Mouse (Mus musculus): Measurements from ENCODE around the gene Sspn. TPM values are rescaled to one million over a fixed set of nuclear protein-coding genes. Genes with fewer than 3 reads are reported as not detected.

The Sspn gene
- total RNA-seq, 1 experiment: 0.27 TPM

DNA sequence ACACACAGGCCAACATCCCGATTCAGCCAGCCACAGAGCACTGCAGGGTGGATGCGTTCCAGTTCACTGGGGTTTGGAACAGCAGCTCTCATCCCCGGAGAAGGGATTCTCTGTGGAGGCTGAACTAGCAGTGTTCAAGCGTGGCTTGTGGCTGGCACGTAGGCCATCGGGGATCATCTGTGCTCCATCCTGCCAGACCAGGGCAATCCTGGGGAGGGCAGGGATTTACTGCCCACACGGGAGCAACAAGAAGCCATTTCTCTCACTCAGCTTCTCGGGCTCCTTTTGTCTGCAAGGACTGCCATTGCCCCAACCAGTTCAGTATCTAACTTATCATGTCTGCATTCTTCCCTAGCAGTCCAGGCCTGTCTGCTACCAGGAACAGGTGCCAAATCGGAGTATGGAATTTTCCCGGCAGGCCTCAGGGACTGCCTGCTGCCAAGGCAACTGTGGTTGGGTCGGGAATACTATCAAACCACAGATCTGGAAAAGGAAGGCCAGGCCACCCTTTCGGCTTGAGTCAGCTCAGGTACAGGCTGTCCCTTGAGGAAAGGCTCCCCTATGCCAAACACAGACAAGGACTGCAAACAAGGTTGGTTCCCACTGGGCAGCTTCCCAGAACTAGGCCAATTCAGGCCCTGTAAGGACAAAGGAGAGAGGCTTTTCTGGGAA, 78.8 kb downstream of the Sspn start:
- in situ Hi-C loops (cut with MboI; ENCODE audit: low sequenced_read_pairs in 2 of 2, unreplicated experiment in 2 of 2): no loop called here

DNA sequence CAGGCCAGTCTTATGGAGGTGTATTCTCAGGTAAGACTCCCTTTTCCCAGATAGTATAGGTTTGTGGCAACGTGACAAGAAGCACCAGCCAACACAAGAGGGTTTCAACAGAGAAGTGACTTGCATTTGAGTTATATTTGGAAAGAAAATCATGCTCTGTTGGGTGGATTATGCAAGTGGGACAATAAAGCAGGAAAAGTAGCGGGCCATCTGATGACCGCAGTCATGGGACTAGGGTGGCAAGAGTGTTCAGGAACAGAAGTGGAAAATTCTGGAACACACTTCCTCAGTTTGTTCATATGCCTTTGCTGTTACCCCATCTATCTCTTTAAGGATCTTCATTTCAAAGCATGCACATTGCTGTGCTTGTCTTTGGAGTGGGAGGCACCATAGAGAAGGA, 82.9 kb downstream of the Sspn start:
- no peak overlapping the region for H3K27ac ChIP-seq (ENCODE audit: insufficient read depth, low read depth, low read length, poor library complexity, severe bottlenecking)
- no peaks in the 10 kb centered on the region for H3K9me3 ChIP-seq (ENCODE audit: control insufficient read depth, insufficient read depth, low read depth, low read length)
- TF ChIP-seq HCFC1 (IDR thresholded peaks at IDR 0.05; ENCODE audit: borderline replicate concordance, insufficient read depth, low read length): no peak
- no peak for TF ChIP-seq CHD2 (IDR thresholded peaks at IDR 0.05; ENCODE audit: low read depth, low read length)
- no peak for TF ChIP-seq ZNF384 (IDR thresholded peaks at IDR 0.05; ENCODE audit: low read depth, low read length)
- no peak for TF ChIP-seq MAFK (IDR thresholded peaks at IDR 0.05; ENCODE audit: insufficient read depth, low read depth, low read length)
- no peak for TF ChIP-seq ZC3H11A (IDR thresholded peaks at IDR 0.05; ENCODE audit: borderline replicate concordance, low read depth, low read length)
- no peaks in the 10 kb centered on the region for H3K36me3 ChIP-seq (ENCODE audit: control insufficient read depth, insufficient read depth, low read length, poor library complexity, severe bottlenecking)
- no peak overlapping the region for H3K4me3 ChIP-seq (ENCODE audit: insufficient read depth in 1 of 2, low read depth in 1 of 2, low read length in 2 of 2, poor library complexity in 1 of 2, severe bottlenecking in 1 of 2)
- DNase-seq (ENCODE audit: low read depth, low spot score): no peak
- no peaks in the 10 kb centered on the region for H3K4me1 ChIP-seq (ENCODE audit: control insufficient read depth in 2 of 2, insufficient read depth in 2 of 2, low read length in 2 of 2, poor library complexity in 1 of 2)
- H3K9ac ChIP-seq (ENCODE audit: insufficient read depth, low read depth, low read length, poor library complexity, severe bottlenecking): no peak overlapping the region
- in situ Hi-C loops (cut with MboI; ENCODE audit: low sequenced_read_pairs in 2 of 2, unreplicated experiment in 2 of 2): no loop called here

More for the DNA sequence above, 78.8 kb downstream of the Sspn start:
- Histone ChIP-seq H3K27ac (ENCODE audit: insufficient read depth, low read depth, low read length, poor library complexity, severe bottlenecking) (no peak overlapping the region), H3K4me1 (ENCODE audit: control insufficient read depth in 2 of 2, insufficient read depth in 2 of 2, low read length in 2 of 2, poor library complexity in 1 of 2) (no peaks in the 10 kb centered on the region), H3K4me3 (ENCODE audit: insufficient read depth in 1 of 2, low read depth in 1 of 2, low read length in 2 of 2, poor library complexity in 1 of 2, severe bottlenecking in 1 of 2) (no peak overlapping the region), H3K9me3 (ENCODE audit: control insufficient read depth, insufficient read depth, low read depth, low read length) (no peaks in the 10 kb centered on the region), H3K9ac (ENCODE audit: insufficient read depth, low read depth, low read length, poor library complexity, severe bottlenecking) (no peak overlapping the region), H3K36me3 (ENCODE audit: control insufficient read depth, insufficient read depth, low read length, poor library complexity, severe bottlenecking) (no peaks in the 10 kb centered on the region)
- no peak for DNase-seq (ENCODE audit: low read depth, low spot score)
- TF ChIP-seq ZNF384 (IDR thresholded peaks at IDR 0.05; ENCODE audit: low read depth, low read length): no peak
- TF ChIP-seq MAFK (IDR thresholded peaks at IDR 0.05; ENCODE audit: insufficient read depth, low read depth, low read length): no peak
- TF ChIP-seq ZC3H11A (IDR thresholded peaks at IDR 0.05; ENCODE audit: borderline replicate concordance, low read depth, low read length): no peak
- TF ChIP-seq HCFC1 (IDR thresholded peaks at IDR 0.05; ENCODE audit: borderline replicate concordance, insufficient read depth, low read length): no peak
- TF ChIP-seq CHD2 (IDR thresholded peaks at IDR 0.05; ENCODE audit: low read depth, low read length): no peak

Other genes starting within 250 kb of the Sspn start
- gene Rassf8, start 184.9 kb upstream of the Sspn start, total RNA-seq (2012; rRNA removed): 6.6 and 9.0 TPM in 2 replicates
- 0.16 and 0.54 TPM in 2 replicates for gene Bhlhe41, start 66.1 kb upstream of the Sspn start, total RNA-seq (2012; rRNA removed)